Comparison of ENCODE assay signal across 10 mouse cellular contexts in genomic region chr2:144198326-144199051, GRCm38 (mm10).
DNase-seq lines count a peak whose midpoint lies in the region; ATAC-seq and TF ChIP-seq lines count a peak whose summit lies in the region.
"Had no signal": no experiment of that assay in that cellular context is flagged by ENCODE, and none has a peak within 500 bp of the region (broad histone marks: within the 10 kb centered on the region; RNA-seq: fewer than 3 reads in every experiment).

No protein-coding gene starts in this region.

- ATAC-seq in lung, postnatal 0 days: peak; percentile 52
- peak; percentile 74; the same call in 1 of the 2 replicates for ATAC-seq in stomach, embryonic 16.5 days (ENCODE audit: insufficient read depth, low FRiP score)
- no peak for ATAC-seq in hindbrain, embryonic 12.5 days (ENCODE audit: low FRiP score)
- ATAC-seq: midbrain, embryonic 13.5 days had no signal

- no peaks in the 10 kb centered on the region for H3K9me3 ChIP-seq in lung, postnatal 0 days (ENCODE audit: low read length)
- no peaks in the 10 kb centered on the region for H3K9me3 ChIP-seq in stomach, embryonic 16.5 days (replicated peaks; ENCODE audit: control insufficient read depth, low read length)
- H3K9me3 ChIP-seq in hindbrain, embryonic 12.5 days (replicated peaks): no peaks in the 10 kb centered on the region
- H3K9me3 ChIP-seq: midbrain, embryonic 13.5 days had no signal

- H3K4me1 ChIP-seq in lung, postnatal 0 days (ENCODE audit: insufficient read depth, low read depth, low read length): 0 out of 2 replicates have a peak, but pooled peaks cover 4% of the 10 kb centered on the region
- H3K4me1 ChIP-seq in stomach, embryonic 16.5 days (ENCODE audit: control insufficient read depth, insufficient read depth, low read length): peaks cover 5% of the 10 kb centered on the region
- peaks cover 4% of the 10 kb centered on the region; the same call in 1 of the 2 replicates for H3K4me1 ChIP-seq in hindbrain, embryonic 12.5 days
- H3K4me1 ChIP-seq: midbrain, embryonic 13.5 days had no signal

- H3K27ac ChIP-seq in lung, postnatal 0 days (ENCODE audit: low read length): no peak overlapping the region
- peak overlapping the region; percentile 54 for H3K27ac ChIP-seq in stomach, embryonic 16.5 days (ENCODE audit: low read length)
- H3K27ac ChIP-seq in hindbrain, embryonic 12.5 days: no peak overlapping the region
- H3K27ac ChIP-seq: midbrain, embryonic 13.5 days had no signal

- H3K36me3 ChIP-seq in lung, postnatal 0 days (ENCODE audit: insufficient read depth, low read length): no peaks in the 10 kb centered on the region
- H3K36me3 ChIP-seq in stomach, embryonic 16.5 days (ENCODE audit: control insufficient read depth, insufficient read depth, low read length): no peaks in the 10 kb centered on the region
- H3K36me3 ChIP-seq in hindbrain, embryonic 12.5 days: no peaks in the 10 kb centered on the region
- H3K36me3 ChIP-seq: midbrain, embryonic 13.5 days had no signal

- no peak overlapping the region for H3K4me3 ChIP-seq in lung, postnatal 0 days (ENCODE audit: low read depth, low read length)
- H3K4me3 ChIP-seq in stomach, embryonic 16.5 days (replicated peaks; ENCODE audit: low read length): no peak overlapping the region
- no peak overlapping the region for H3K4me3 ChIP-seq in hindbrain, embryonic 12.5 days
- H3K4me3 ChIP-seq: midbrain, embryonic 13.5 days had no signal

- no peak overlapping the region for H3K9ac ChIP-seq in lung, postnatal 0 days (replicated peaks; ENCODE audit: low read depth)
- H3K9ac ChIP-seq in stomach, embryonic 16.5 days (ENCODE audit: low read length): no peak overlapping the region
- no peak overlapping the region for H3K9ac ChIP-seq in hindbrain, embryonic 12.5 days
- H3K9ac ChIP-seq: midbrain, embryonic 13.5 days had no signal

- no peak for TF ChIP-seq CTCF in lung, postnatal 0 days (IDR thresholded peaks at IDR 0.05)

- no peak; the same call in 1 of the 2 replicates for TF ChIP-seq EP300 in lung, postnatal 0 days (IDR thresholded peaks at IDR 0.05)

- no peak for DNase-seq in lung, postnatal 0 days (ENCODE audit: low spot score)
- no peak for DNase-seq in lung, adult 18-20 months
- peak; percentile 31 for DNase-seq in brain, adult 2 months (ENCODE audit: low read depth, low spot score)
- peak; percentile 55 for DNase-seq in large intestine, adult 2 months (ENCODE audit: low read depth, low spot score)
- no peak for DNase-seq in right cerebral cortex, adult 18-20 months
- no peak for DNase-seq in right cerebral cortex, postnatal 14 days
- DNase-seq: thymus, postnatal 25 days had no signal

- H3K27me3 ChIP-seq in lung, postnatal 0 days (replicated peaks; ENCODE audit: insufficient read depth, low read length): no peaks in the 10 kb centered on the region
- H3K27me3 ChIP-seq in stomach, embryonic 16.5 days (ENCODE audit: control insufficient read depth, insufficient read depth, low read length): no peaks in the 10 kb centered on the region
- H3K27me3 ChIP-seq in hindbrain, embryonic 12.5 days: no peaks in the 10 kb centered on the region
- H3K27me3 ChIP-seq: midbrain, embryonic 13.5 days had no signal

- WGBS in lung, postnatal 0 days: 38% methylated on average over 13 of the region's 13 CpGs
- WGBS in large intestine, adult 2 months: 12% methylated on average over 13 of the region's 13 CpGs
- WGBS in stomach, embryonic 16.5 days: 32% methylated on average over 13 of the region's 13 CpGs
- WGBS in hindbrain, embryonic 12.5 days: 74% methylated on average over 13 of the region's 13 CpGs

- H3K4me2 ChIP-seq in lung, postnatal 0 days (replicated peaks; ENCODE audit: low read depth, low read length): no peak overlapping the region
- H3K4me2 ChIP-seq in stomach, embryonic 16.5 days (ENCODE audit: low read depth, low read length): peak overlapping the region; percentile 19; the same call in 1 of the 2 replicates
- no peak overlapping the region for H3K4me2 ChIP-seq in hindbrain, embryonic 12.5 days (replicated peaks)
- H3K4me2 ChIP-seq: midbrain, embryonic 13.5 days had no signal

Comparison
In these comparisons a context has a peak if more than half of its experiments do, and no peak if none do; other contexts are left out.
1. DNase-seq: peak in brain, adult 2 months (single experiment) and large intestine, adult 2 months (single experiment); none in lung, postnatal 0 days (single experiment), lung, adult 18-20 months (0 of 2), right cerebral cortex, adult 18-20 months (single experiment) and right cerebral cortex, postnatal 14 days (single experiment).